Mouse (Mus musculus) spleen, postnatal 10 days (tissue): Measurements from ENCODE around the gene Mtif3.

ENCODE experiments used
- DNase-seq, 2 experiments: peaks; one replicate each; pipeline ENCODE4 v3.0.0; 2021 to 2022; ENCODE audit warnings: low spot score in 2 of 2

The Mtif3 gene

DNA sequence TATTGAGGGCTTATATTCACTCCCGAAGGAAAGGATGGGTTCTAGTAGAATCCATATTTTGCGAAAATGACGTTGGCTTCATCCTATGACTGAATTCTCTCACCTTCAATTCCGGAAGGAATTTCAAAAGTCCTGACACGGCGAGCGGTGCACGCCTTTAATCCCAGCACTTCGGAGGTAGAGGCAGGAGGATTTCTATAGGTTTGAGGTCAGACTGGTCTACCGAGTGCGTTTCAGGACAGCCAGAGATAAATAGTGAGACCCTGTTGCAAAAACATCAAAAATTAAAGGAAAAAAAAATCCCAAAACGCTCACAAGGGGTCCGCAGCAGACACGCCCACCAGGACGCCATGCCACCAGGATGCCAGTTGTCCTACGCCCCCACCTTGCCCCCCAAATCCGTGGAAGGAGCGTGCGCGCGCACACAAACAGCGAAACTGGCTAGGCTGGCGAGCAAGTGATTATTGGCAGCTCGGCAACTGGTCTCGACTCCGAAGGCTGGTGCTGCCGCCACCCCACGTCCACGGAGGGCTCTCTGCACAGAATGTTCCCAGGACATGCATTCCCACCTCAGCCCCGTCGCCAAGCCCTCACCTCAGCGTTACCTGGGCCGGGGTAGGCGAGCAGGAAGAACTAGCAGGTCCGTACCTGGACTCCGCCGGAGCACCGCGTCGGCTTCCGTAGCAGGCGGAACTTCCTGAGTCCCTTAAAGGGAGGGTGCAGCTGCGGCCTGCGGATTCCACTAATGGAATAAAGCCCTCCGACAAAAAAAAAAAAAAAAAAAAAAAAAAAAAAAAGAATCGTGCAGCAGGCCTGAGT is at the start of gene Mtif3:
Gene Mtif3, minus strand, starts transcription at position 683 of the 819 bp plus-strand sequence.
- DNase-seq = peak; percentile 79 to 85

DNA sequence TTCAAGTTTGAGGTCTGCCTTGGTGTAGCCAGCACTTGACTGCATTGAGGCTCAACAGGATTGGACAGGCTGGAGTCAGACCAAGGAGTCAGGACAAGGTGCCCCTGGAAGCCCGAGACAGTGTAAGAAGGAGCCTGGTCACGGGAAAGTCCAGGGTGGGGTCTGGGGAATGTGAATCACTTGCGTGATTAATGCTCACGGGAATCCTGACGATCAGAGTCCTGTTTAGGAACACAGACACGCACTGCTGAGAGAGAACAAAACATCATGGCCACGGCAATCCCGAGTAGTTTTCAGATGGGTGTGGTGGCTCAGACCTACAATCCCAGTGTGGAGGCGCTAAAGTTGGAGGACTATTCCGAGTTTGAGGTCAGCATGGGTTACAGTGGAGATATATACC is 47.7 kb upstream of the Mtif3 start:
- DNase-seq = no peak

- DNase-seq = no peak
These were observed 39.7 kb upstream of the Mtif3 start for GRCm38 (mm10) chr5:147003303-147003702.

- no peak for DNase-seq
These were observed 37.7 kb upstream of the Mtif3 start for GRCm38 (mm10) chr5:147001312-147001711.

- DNase-seq = no peak
These were observed 35.2 kb upstream of the Mtif3 start for GRCm38 (mm10) chr5:146998802-146999201.

DNA sequence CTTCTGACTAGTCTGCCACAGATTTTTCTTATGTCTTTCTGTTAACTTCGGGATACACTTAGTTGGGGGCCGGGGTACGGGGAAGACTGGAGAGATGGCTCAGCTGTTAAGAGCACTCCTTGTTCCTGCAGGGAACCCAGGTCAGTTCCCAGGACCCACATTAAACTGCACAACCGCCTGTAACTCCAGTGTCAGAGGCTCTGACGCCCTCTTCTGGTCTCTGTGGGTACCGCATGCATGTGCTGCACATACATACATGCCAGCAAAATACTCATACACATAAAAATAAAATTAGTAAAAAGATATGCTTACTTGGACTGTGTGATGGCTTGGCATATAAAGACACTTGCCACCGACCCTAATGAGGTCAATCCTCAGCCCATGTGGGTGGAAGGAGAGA is 33.2 kb upstream of the Mtif3 start:
- DNase-seq = no peak

- DNase-seq = no peak
These were observed 31.4 kb upstream of the Mtif3 start for GRCm38 (mm10) chr5:146994973-146995372.

GRCm38 (mm10) chr5:146993509-146993908 is 29.9 kb upstream of the Mtif3 start:
- no peak for DNase-seq

GRCm38 (mm10) chr5:146989051-146989450 is 25.5 kb upstream of the Mtif3 start:
- DNase-seq = no peak

GRCm38 (mm10) chr5:146987588-146987987 is 24.0 kb upstream of the Mtif3 start:
- DNase-seq = no peak

- no peak for DNase-seq
These were observed 22.3 kb upstream of the Mtif3 start for GRCm38 (mm10) chr5:146985725-146986433.

GRCm38 (mm10) chr5:146983216-146983615 is 19.6 kb upstream of the Mtif3 start:
- peak; percentile 32 to 63 for DNase-seq

DNA sequence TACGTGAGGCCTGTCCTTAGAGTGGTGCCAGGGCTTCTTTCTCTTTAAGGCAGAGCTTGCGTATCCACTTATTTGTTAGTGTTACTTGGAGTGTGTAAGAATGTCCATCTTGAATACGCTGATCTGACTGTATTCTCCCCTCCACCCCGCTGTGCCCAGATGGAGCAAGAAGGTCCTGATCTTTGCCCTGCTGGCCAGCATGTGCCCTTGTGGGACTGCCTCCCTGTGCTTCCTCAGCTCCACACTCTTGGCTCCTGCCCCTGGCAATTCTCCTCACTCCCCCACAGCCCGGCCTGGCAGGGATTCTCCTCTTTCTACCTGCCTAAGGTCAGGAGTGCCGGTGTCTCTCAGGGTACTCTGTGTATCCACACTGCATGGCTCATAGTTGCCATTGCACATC is 17.8 kb upstream of the Mtif3 start:
- no peak for DNase-seq

DNA sequence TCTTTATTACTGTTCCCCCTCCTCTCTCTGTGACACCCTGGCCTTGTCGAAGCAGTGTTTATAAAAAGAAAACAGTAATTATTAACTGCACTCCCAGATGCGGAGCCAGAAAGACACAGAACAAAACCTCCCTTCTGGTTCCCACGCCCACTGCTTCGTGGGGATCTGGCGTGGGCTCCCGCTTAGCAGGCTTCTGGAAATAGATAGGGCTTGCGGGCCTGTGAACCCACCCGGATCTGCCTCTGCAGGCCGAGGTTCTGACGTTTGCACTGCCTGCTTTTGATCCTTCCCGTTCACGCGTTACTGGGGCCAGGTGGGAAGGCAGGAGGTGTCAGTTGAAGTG is 11.2 kb upstream of the Mtif3 start:
- DNase-seq = no peak

DNA sequence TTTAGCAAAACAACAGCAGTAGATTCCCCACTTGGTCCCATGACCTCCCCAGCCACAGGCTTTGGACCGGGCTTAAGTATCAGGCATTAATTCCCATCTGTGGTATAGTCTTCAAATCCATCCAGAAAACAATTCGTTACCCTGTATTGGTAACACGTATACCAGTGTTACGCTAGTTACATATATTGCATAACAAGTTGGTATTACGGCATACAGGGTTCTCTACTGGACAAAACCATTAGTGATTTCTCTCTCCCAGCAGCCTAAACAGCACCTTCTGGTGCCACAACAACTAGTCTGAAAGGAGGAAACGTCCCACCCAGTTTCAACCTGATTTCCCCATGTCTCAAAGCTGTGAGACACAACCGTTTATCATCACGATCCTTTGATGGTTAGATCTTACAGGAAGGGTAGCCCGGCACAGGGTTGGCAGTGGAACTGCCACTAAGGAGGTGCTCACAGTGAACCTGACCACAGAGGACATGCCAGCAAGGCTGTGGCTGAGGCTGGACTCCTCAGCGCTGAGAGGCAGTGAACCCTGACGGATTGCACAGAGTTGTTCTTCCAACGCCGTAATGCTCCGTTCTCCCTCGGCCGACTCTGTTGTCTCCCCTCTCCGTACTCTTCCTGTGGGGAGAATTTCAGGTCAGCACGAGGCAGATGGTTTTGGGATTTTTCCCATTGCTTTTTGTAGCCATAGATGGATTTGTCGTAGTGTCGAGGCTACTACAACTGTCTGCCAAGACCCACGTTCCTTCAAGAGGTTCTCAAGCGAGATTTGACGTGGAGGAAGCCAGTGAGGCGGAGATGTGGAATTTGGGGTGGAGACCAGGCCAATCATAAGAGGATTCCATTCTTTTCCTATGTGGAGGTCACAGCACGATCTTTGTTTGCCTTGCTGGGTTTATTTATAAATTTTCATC is 10.5 kb upstream of the Mtif3 start:
- DNase-seq = no peak

DNA sequence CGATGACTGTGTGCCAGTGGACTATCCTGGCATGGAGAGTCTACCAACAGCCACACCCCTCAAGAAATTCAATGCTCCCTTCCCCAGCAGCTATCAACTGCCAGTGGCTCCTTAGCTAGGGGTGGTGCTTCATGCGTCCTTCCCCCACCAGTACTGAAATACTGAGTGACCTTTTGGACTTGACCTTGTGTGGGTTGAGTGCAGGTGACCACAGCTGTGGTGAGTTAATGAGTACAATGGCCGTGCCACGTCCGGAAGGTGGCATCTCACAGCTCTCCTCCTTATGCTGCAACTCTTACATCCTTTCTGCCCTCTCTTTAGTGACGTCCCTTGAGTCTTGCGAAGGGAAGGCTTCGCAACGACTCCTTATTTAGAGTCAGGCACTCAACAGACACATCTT is 9.8 kb upstream of the Mtif3 start:
- no peak for DNase-seq

- no peak for DNase-seq
These were observed 8.4 kb upstream of the Mtif3 start for GRCm38 (mm10) chr5:146971776-146972561.

DNA sequence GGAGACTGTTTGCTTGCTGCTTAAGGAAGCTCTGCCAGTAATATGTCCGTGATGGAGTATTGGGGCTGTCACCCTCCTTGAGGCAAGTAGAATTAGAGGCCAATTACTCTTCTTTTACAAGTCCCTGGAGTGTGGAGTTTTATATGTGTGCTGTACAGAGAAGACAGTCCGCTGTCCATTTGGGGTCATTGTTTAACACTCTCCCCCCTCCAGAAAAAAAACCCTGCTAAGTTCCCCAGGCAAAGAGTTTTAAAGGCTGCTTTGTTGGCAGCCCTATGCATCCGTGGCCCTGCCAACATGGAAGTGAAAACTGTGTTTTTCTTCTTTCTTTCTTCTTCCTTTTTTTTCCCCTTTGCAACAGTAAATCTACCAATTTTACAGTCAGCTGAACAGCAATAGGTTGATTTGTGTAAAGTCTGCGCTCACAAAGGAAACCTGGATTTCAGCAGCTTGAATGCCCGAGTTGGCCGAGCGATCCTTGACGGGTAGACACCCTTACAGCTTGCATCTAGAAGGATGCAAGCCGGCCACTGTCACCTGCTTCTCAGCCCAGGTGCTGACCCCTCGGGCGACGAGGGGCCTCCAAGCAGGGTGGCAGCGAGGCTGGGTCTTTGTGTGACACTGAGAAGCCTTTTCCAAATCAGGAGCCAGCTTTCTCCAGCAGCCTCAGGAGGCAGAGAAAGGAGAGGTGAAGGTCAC is 5.2 kb upstream of the Mtif3 start:
- no peak for DNase-seq

DNA sequence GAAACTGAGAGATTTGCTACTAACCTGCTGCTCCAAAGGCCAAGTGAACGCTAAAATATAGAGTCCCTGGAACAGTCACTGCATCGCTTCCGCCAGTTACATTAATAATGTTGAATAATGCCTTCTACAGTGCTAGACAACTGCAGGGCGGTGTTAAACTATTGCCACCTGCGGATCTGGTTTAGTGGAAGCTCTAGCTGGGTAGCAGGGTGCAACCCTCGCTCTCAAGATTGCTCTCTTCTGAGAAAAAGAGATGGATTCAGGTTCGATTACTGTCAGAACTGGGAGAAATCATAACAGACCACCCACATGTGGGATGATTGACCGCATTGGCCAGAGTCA is 308 bp upstream of the Mtif3 start:
- peak in 1 of 2 experiments; percentile 22 for DNase-seq

GRCm38 (mm10) chr5:146956678-146957077 is 6.9 kb downstream of the Mtif3 start:
- no peak for DNase-seq

DNA sequence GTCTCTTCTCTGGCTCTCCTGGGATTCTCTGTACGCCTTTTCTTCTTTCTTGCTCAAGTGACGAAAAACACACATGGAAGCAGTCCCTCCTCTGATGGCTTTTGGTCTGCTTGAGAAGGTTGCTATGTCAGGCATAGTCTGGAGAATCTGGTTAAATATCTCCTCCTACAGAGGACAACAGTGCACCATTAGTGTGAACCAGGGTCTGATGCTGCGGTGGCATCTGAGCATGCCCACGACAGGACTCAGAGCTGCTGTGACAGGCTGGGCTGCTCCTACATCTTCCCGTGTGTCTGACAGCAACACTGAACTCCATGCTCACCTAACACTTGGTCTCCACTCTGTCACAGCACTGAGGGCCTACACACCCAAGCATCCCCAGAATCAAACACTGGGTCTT is 7.9 kb downstream of the Mtif3 start:
- DNase-seq = no peak
